Mouse (Mus musculus) liver, adult 2 months (tissue): ENCODE data around the gene Dact3. TPM values are rescaled to one million over a fixed set of nuclear protein-coding genes. Genes with fewer than 3 reads are reported as not detected.
A peak's percentile ranks its signal among the peaks of the same experiment; 100 is the strongest.

Experiments
- DNase-seq: peaks from one replicate; pipeline ENCODE4 v3.0.0-alpha.2; 2011; ENCODE audit warnings: low read depth, low spot score; ENCODE audit errors: extremely low read depth
- H3K27ac ChIP-seq: fragments of 200-500 bp; replicated peaks from 2 replicates; pipeline ENCODE4 v1.5.1; 2012; ENCODE audit warnings: low read depth, mild to moderate bottlenecking, control low read depth, inconsistent platforms, low read length; ENCODE audit not compliant: insufficient read depth
- H3K27me3 ChIP-seq: fragments of 200-500 bp; 2 replicates; pipeline ENCODE4 v1.6.1; 2012; ENCODE audit warnings: mild to moderate bottlenecking, moderate library complexity, low read length, inconsistent platforms; ENCODE audit not compliant: control insufficient read depth, insufficient read depth
- H3K36me3 ChIP-seq: fragments of 200-500 bp; 2 replicates; pipeline ENCODE4 v1.6.1; 2012; ENCODE audit warnings: low read length, inconsistent platforms; ENCODE audit not compliant: control insufficient read depth, insufficient read depth
- H3K4me1 ChIP-seq: fragments of 200-500 bp; 2 replicates; pipeline ENCODE4 v1.6.1; 2011; ENCODE audit warnings: low read length; ENCODE audit not compliant: control insufficient read depth, insufficient read depth
- H3K4me3 ChIP-seq: fragments of 200-500 bp; 2 replicates; pipeline ENCODE4 v1.5.1; 2011; ENCODE audit warnings: low read depth, mild to moderate bottlenecking, control low read depth, low read length, moderate library complexity; ENCODE audit not compliant: insufficient read depth
- H3K79me2 ChIP-seq: fragments of 200-500 bp; 2 replicates; pipeline ENCODE4 v1.6.1; 2012; ENCODE audit warnings: inconsistent platforms, mild to moderate bottlenecking, low read length, moderate library complexity; ENCODE audit not compliant: control insufficient read depth, insufficient read depth
- H3K9ac ChIP-seq: fragments of 200-500 bp; 2 replicates; pipeline ENCODE4 v1.6.1; 2012; ENCODE audit warnings: low read depth, mild to moderate bottlenecking, control low read depth, inconsistent platforms, low read length
- CTCF ChIP-seq: fragments of 200-500 bp; IDR thresholded peaks from 2 replicates; pipeline ENCODE4 v1.5.1; 2011; ENCODE audit warnings: low read depth, low read length, control low read depth
- POLR2A ChIP-seq: fragments of 200-500 bp; IDR thresholded peaks from 2 replicates; pipeline ENCODE4 v1.6.1; 2011; ENCODE audit warnings: low read length, control low read depth; ENCODE audit not compliant: insufficient read depth; ENCODE audit errors: extremely low read depth
- WGBS: fragments of 180-500 bp; shearing (Covaris S2); methylation state at CpG from one replicate; pipeline ENCODE4 v1.1.7; 2018; 5-methylcytosine and 5-hydroxymethylcytosine counted together
- polyA plus RNA-seq: library from polyadenylated mRNA; depleted of rRNA; stranded (reverse); fragments of >200 nt; gene quantifications from 2 replicates; pipeline ENCODE4 v1.2.3, GENCODE M21; 2012; rRNA removed
- total RNA-seq: library from RNA; depleted of rRNA; stranded (reverse); fragments of >200 nt; gene quantifications from 2 replicates; pipeline ENCODE4 v1.2.3, GENCODE M21; 2014; rRNA removed

Gene Dact3
- total and polyA plus RNA-seq, 2 experiments = under 0.01 to 0.64 TPM

GRCm38 (mm10) chr7:16924037-16924834 lies 49.1 kb downstream of the Dact3 start, which contains the start of gene Calm3:
Calm3 (minus strand) TSS chr7:16924114.
- Histone ChIP-seq H3K79me2 (peaks cover 17% of the 10 kb centered on the region; the same call in 1 of the 2 replicates), H3K4me3 (peak within 1 kb of the TSS; percentile 81), H3K27ac (peak within 1 kb of the TSS; percentile 85), H3K36me3 (no peaks in the 10 kb centered on the region), H3K27me3 (no peaks in the 10 kb centered on the region), H3K4me1 (peaks cover 15% of the 10 kb centered on the region), H3K9ac (peak within 1 kb of the TSS; percentile 85)
- WGBS = under 1% methylated on average over 64 of the region's 64 CpGs
- TF ChIP-seq POLR2A (no peak), CTCF (no peak)
- DNase-seq = peak; percentile 96

GRCm38 (mm10) chr7:16928341-16928740 lies 53.2 kb downstream of the Dact3 start:
- no peak for TF ChIP-seq CTCF
- TF ChIP-seq POLR2A = no peak
- Histone ChIP-seq H3K4me1 (no peaks in the 10 kb centered on the region), H3K27me3 (no peaks in the 10 kb centered on the region), H3K36me3 (no peaks in the 10 kb centered on the region), H3K27ac (no peak overlapping the region), H3K79me2 (peaks cover 2% of the 10 kb centered on the region; the same call in 1 of the 2 replicates), H3K9ac (no peak overlapping the region), H3K4me3 (no peak overlapping the region)
- DNase-seq = no peak
- 38% methylated on average over 2 of the region's 2 CpGs for WGBS

DNA sequence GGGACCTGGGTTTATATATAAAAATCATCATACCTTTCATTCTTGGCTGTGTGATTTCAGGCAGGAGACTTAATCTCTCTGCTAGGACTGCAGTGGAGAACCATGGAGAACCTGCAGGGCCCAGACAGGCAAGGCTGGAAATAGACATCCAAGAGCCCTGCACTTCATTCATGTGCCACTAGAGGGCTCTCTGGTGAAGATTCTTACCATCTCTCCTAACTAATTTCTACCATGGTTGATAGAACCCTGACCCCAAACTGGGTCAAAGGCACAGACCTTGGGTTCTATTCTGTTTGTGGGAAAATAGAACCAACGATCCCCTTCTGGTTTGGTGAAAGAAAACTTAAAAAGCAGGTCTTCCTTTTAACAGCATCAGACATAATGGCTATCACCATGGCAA lies 55.7 kb downstream of the Dact3 start:
- TF ChIP-seq POLR2A (no peak), CTCF (peak; percentile 55; the same call in 1 of the 2 replicates)
- no peaks in the 10 kb centered on the region for H3K36me3 ChIP-seq
- 2% methylated on average over 1 of the region's 1 CpGs for WGBS

GRCm38 (mm10) chr7:16931968-16932627 lies 57.0 kb downstream of the Dact3 start:
- Histone ChIP-seq H3K4me3 (no peak overlapping the region), H3K36me3 (no peaks in the 10 kb centered on the region), H3K27me3 (no peaks in the 10 kb centered on the region), H3K79me2 (no peaks in the 10 kb centered on the region), H3K27ac (no peak overlapping the region), H3K9ac (no peak overlapping the region), H3K4me1 (no peaks in the 10 kb centered on the region)
- peak; percentile 57 for DNase-seq
- 22% methylated on average over 14 of the region's 14 CpGs for WGBS
- TF ChIP-seq POLR2A = no peak
- peak; percentile 53 for TF ChIP-seq CTCF

More for the DNA sequence above, 55.7 kb downstream of the Dact3 start:
- no peak overlapping the region for H3K4me3 ChIP-seq
- peak; percentile 36 for DNase-seq
- no peaks in the 10 kb centered on the region for H3K79me2 ChIP-seq
- no peak overlapping the region for H3K9ac ChIP-seq
- no peak overlapping the region for H3K27ac ChIP-seq
- H3K27me3 ChIP-seq = no peaks in the 10 kb centered on the region
- H3K4me1 ChIP-seq = no peaks in the 10 kb centered on the region

DNA sequence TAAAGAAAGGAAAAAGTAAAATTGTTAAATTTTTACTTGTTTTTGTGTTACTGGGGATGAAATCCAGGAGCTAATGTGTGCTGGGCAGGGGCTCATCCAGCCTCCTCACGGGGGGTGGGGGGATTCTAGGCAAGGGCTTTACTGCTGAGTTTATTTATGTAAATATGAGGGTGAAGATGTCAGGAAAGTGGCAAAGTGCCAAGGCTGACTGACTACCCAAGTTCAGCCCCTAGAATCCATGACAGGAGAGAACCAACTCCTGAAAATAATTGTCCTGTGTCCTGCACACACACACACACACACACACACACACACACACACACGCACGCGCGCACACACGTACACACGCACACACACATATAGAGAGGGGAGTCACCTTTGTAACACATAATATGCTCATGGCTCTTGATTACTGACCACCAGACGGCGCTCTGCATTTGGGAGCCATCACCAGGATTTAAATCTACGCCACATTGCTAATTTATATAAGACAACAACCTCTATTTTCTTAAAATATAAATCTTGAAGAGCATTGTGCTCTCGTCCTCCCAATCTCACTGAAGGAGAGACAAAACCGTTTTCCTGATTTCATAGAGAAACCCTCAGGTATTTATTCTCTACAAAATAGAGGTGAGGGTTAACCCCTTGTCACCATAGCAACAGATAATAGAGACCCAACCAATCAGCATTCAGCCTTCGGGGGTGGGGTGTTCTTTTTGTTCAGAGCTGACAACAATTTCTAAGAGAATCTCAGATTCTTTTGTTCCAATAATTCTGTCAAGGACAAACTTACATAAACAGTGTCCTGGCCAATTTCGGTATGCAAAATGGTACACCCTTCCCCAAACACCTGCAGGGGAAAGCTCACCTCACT lies 57.8 kb downstream of the Dact3 start:
- H3K79me2 ChIP-seq = no peaks in the 10 kb centered on the region
- DNase-seq = no peak
- no peak overlapping the region for H3K9ac ChIP-seq
- H3K4me1 ChIP-seq = no peaks in the 10 kb centered on the region
- H3K27ac ChIP-seq = no peak overlapping the region
- WGBS = 43% methylated on average over 14 of the region's 14 CpGs
- no peaks in the 10 kb centered on the region for H3K36me3 ChIP-seq
- no peaks in the 10 kb centered on the region for H3K27me3 ChIP-seq
- H3K4me3 ChIP-seq = no peak overlapping the region
- TF ChIP-seq CTCF (peak; percentile 44; the same call in 1 of the 2 replicates), POLR2A (no peak)

Other genes starting within 250 kb of the Dact3 start
- gene Ceacam15, start 199.6 kb upstream of the Dact3 start, total RNA-seq = not detected in 2 replicates
- gene Ceacam15, start 199.6 kb upstream of the Dact3 start, polyA plus RNA-seq = not detected in 2 replicates
- gene Ceacam9, start 153.4 kb upstream of the Dact3 start, total RNA-seq = not detected in 2 replicates
- not detected in 2 replicates for gene Ceacam9, start 153.4 kb upstream of the Dact3 start, polyA plus RNA-seq
- 116 and 134 TPM in 2 replicates for gene Ap2s1, start 136.9 kb upstream of the Dact3 start, total RNA-seq
- gene Ap2s1, start 136.9 kb upstream of the Dact3 start, polyA plus RNA-seq = 171 and 195 TPM in 2 replicates
- gene Slc1a5, start 94.0 kb upstream of the Dact3 start, total RNA-seq = 1.8 and 3.4 TPM in 2 replicates
- 2.6 and 4.2 TPM in 2 replicates for gene Slc1a5, start 94.0 kb upstream of the Dact3 start, polyA plus RNA-seq
- 18.7 and 26.3 TPM in 2 replicates for gene Strn4, start 59.4 kb upstream of the Dact3 start, total RNA-seq
- gene Strn4, start 59.4 kb upstream of the Dact3 start, polyA plus RNA-seq = 39.5 and 52.7 TPM in 2 replicates
- gene Fkrp, start 58.6 kb upstream of the Dact3 start, total RNA-seq = 5.5 and 6.3 TPM in 2 replicates
- 14.3 and 15.3 TPM in 2 replicates for gene Fkrp, start 58.6 kb upstream of the Dact3 start, polyA plus RNA-seq
- 2.5 and 5.1 TPM in 2 replicates for gene Prkd2, start 32.4 kb upstream of the Dact3 start, total RNA-seq
- 7.8 and 11.7 TPM in 2 replicates for gene Prkd2, start 32.4 kb upstream of the Dact3 start, polyA plus RNA-seq
- gene Gng8, start 16.5 kb downstream of the Dact3 start, total RNA-seq = not detected in 2 replicates
- gene Gng8, start 16.5 kb downstream of the Dact3 start, polyA plus RNA-seq = 0.25 and 0.26 TPM in 2 replicates
- gene Ptgir, start 31.2 kb downstream of the Dact3 start, total RNA-seq = 0.07 and 0.09 TPM in 2 replicates
- 0.09 and 0.33 TPM in 2 replicates for gene Ptgir, start 31.2 kb downstream of the Dact3 start, polyA plus RNA-seq
- gene Calm3, start 48.8 kb downstream of the Dact3 start, total RNA-seq = 64.9 and 77.4 TPM in 2 replicates
- 72.0 and 78.1 TPM in 2 replicates for gene Calm3, start 48.8 kb downstream of the Dact3 start, polyA plus RNA-seq
- gene Pnmal2, start 69.4 kb downstream of the Dact3 start, total RNA-seq = under 0.01 and 0.07 TPM in 2 replicates
- 0.02 and 0.10 TPM in 2 replicates for gene Pnmal2, start 69.4 kb downstream of the Dact3 start, polyA plus RNA-seq
- not detected in 2 replicates for gene Pnmal1, start 84.4 kb downstream of the Dact3 start, total RNA-seq
- not detected in 2 replicates for gene Pnmal1, start 84.4 kb downstream of the Dact3 start, polyA plus RNA-seq
- 0.07 TPM in 1 of 2 replicates, not detected in the other for gene Gm42372, start 107.8 kb downstream of the Dact3 start, total RNA-seq
- gene Gm42372, start 107.8 kb downstream of the Dact3 start, polyA plus RNA-seq = not detected in 2 replicates
- gene Ccdc8, start 117.4 kb downstream of the Dact3 start, total RNA-seq = 0.40 and 0.46 TPM in 2 replicates
- gene Ccdc8, start 117.4 kb downstream of the Dact3 start, polyA plus RNA-seq = 0.21 and 0.35 TPM in 2 replicates
- 24.2 and 39.9 TPM in 2 replicates for gene Ppp5c, start 152.6 kb downstream of the Dact3 start, total RNA-seq
- 93.2 and 112 TPM in 2 replicates for gene Ppp5c, start 152.6 kb downstream of the Dact3 start, polyA plus RNA-seq
- gene Hif3a, start 187.1 kb downstream of the Dact3 start, total RNA-seq = 0.07 and 0.09 TPM in 2 replicates
- 0.01 and 0.05 TPM in 2 replicates for gene Hif3a, start 187.1 kb downstream of the Dact3 start, polyA plus RNA-seq
- gene Psg16, start 198.7 kb downstream of the Dact3 start, total RNA-seq = not detected in 2 replicates
- gene Psg16, start 198.7 kb downstream of the Dact3 start, polyA plus RNA-seq = not detected in 2 replicates